Mouse (Mus musculus) spleen, adult 2 months (tissue): ENCODE data around the gene Cbarp. TPM values are rescaled to one million over a fixed set of nuclear protein-coding genes. Genes with fewer than 3 reads are reported as not detected.
A peak's percentile ranks its signal among the peaks of the same experiment; 100 is the strongest.

Experiments used
- DNase-seq, 2 experiments: peaks; one replicate each; pipeline versions ENCODE4 v3.0.0 to v3.0.0-alpha.2; 2012 to 2021; ENCODE audit warnings: low spot score in 2 of 2, low read depth in 1 of 2
- H3K27ac ChIP-seq: fragments of 200-500 bp; 2 replicates; pipeline ENCODE4 v1.5.1; 2012; ENCODE audit warnings: low read length, inconsistent platforms; ENCODE audit not compliant: insufficient read depth
- H3K27me3 ChIP-seq: fragments of 200-500 bp; 2 replicates; pipeline ENCODE4 v1.6.1; 2012; ENCODE audit warnings: mild to moderate bottlenecking, moderate library complexity, low read length, inconsistent platforms; ENCODE audit not compliant: control insufficient read depth, insufficient read depth
- H3K36me3 ChIP-seq: fragments of 200-500 bp; 2 replicates; pipeline ENCODE4 v1.6.1; 2012; ENCODE audit warnings: mild to moderate bottlenecking, low read length, inconsistent platforms; ENCODE audit not compliant: control insufficient read depth, insufficient read depth
- H3K4me1 ChIP-seq: fragments of 200-500 bp; 2 replicates; pipeline ENCODE4 v1.6.1; 2011; ENCODE audit warnings: inconsistent platforms; ENCODE audit not compliant: control insufficient read depth, insufficient read depth, insufficient read length
- H3K4me3 ChIP-seq: fragments of 200-500 bp; 2 replicates; pipeline ENCODE4 v1.5.1; 2011; ENCODE audit warnings: mild to moderate bottlenecking, inconsistent platforms; ENCODE audit not compliant: insufficient read depth, insufficient read length; ENCODE audit errors: extremely low read depth
- CTCF ChIP-seq: fragments of 200-500 bp; IDR thresholded peaks from 2 replicates; pipeline ENCODE4 v1.5.1; 2011; ENCODE audit warnings: mild to moderate bottlenecking, inconsistent platforms; ENCODE audit not compliant: insufficient read depth, insufficient read length, insufficient replicate concordance; ENCODE audit errors: extremely low read depth
- POLR2A ChIP-seq: fragments of 200-500 bp; IDR thresholded peaks from 2 replicates; pipeline ENCODE4 v1.6.1; 2011; ENCODE audit warnings: low read depth, low read length, inconsistent platforms
- WGBS: fragments of 180-500 bp; shearing (Covaris S2); methylation state at CpG from one replicate; pipeline ENCODE4 v1.1.7; 2018; 5-methylcytosine and 5-hydroxymethylcytosine counted together
- polyA plus RNA-seq: library from polyadenylated mRNA; depleted of rRNA; stranded (reverse); fragments of >200 nt; gene quantifications from 2 replicates; pipeline ENCODE4 v1.2.3, GENCODE M21; 2012

Cbarp gene
- polyA plus RNA-seq, 1 experiment, result 11.9 TPM

GRCm38 (mm10) chr10:80131952-80132350 is 8.7 kb downstream of the Cbarp start:
- Histone ChIP-seq H3K36me3 (peaks cover 35% of the 10 kb centered on the region), H3K4me3 (no peak overlapping the region), H3K4me1 (peaks cover 6% of the 10 kb centered on the region; the same call in 1 of the 2 replicates), H3K27me3 (no peaks in the 10 kb centered on the region), H3K27ac (no peak overlapping the region)
- 86% methylated on average over 27 of the region's 27 CpGs for WGBS
- no peak for DNase-seq
- TF ChIP-seq POLR2A (no peak), CTCF (no peak)

GRCm38 (mm10) chr10:80131316-80131951 is 9.2 kb downstream of the Cbarp start:
- H3K36me3 ChIP-seq, result peaks cover 38% of the 10 kb centered on the region
- no peak overlapping the region for H3K4me3 ChIP-seq
- no peak for DNase-seq
- TF ChIP-seq POLR2A, result no peak
- no peak for TF ChIP-seq CTCF
- no peak overlapping the region for H3K27ac ChIP-seq
- 80% methylated on average over 55 of the region's 55 CpGs for WGBS
- H3K27me3 ChIP-seq, result no peaks in the 10 kb centered on the region
- H3K4me1 ChIP-seq, result peaks cover 6% of the 10 kb centered on the region; the same call in 1 of the 2 replicates

- H3K4me1 ChIP-seq, result peaks cover 6% of the 10 kb centered on the region; the same call in 1 of the 2 replicates
- 96% methylated on average over 18 of the region's 18 CpGs for WGBS
Observed at GRCm38 (mm10) chr10:80130403-80131031, 10.1 kb downstream of the Cbarp start.

GRCm38 (mm10) chr10:80129846-80130245 is 10.8 kb downstream of the Cbarp start:
- Histone ChIP-seq H3K36me3 (peaks cover 49% of the 10 kb centered on the region), H3K27ac (no peak overlapping the region), H3K4me1 (peaks cover 6% of the 10 kb centered on the region; the same call in 1 of the 2 replicates), H3K27me3 (no peaks in the 10 kb centered on the region), H3K4me3 (no peak overlapping the region)
- no peak for DNase-seq
- 97% methylated on average over 9 of the region's 9 CpGs for WGBS
- TF ChIP-seq CTCF, result no peak
- no peak for TF ChIP-seq POLR2A

More at GRCm38 (mm10) chr10:80130403-80131031, 10.1 kb downstream of the Cbarp start:
- no peak for DNase-seq
- no peak overlapping the region for H3K4me3 ChIP-seq
- no peak overlapping the region for H3K27ac ChIP-seq
- TF ChIP-seq POLR2A (no peak), CTCF (no peak)
- H3K36me3 ChIP-seq, result peaks cover 47% of the 10 kb centered on the region
- no peaks in the 10 kb centered on the region for H3K27me3 ChIP-seq

- TF ChIP-seq CTCF, result no peak
- no peak for TF ChIP-seq POLR2A
- Histone ChIP-seq H3K36me3 (peaks cover 56% of the 10 kb centered on the region), H3K4me1 (no peaks in the 10 kb centered on the region), H3K27me3 (no peaks in the 10 kb centered on the region), H3K4me3 (no peak overlapping the region), H3K27ac (no peak overlapping the region)
- no peak for DNase-seq
- whole genome bisulfite sequencing, result 94% methylated on average over 8 of the region's 8 CpGs
Observed at GRCm38 (mm10) chr10:80127920-80128319, 12.7 kb downstream of the Cbarp start.

GRCm38 (mm10) chr10:80123932-80124562 is 16.6 kb downstream of the Cbarp start:
- TF ChIP-seq CTCF (no peak), POLR2A (no peak)
- DNase-seq, result no peak
- Histone ChIP-seq H3K4me1 (no peaks in the 10 kb centered on the region), H3K36me3 (peaks cover 37% of the 10 kb centered on the region), H3K27ac (peak overlapping the region; percentile 42; the same call in 1 of the 2 replicates), H3K27me3 (no peaks in the 10 kb centered on the region), H3K4me3 (no peak overlapping the region)
- WGBS, result 83% methylated on average over 9 of the region's 9 CpGs

- peaks cover 14% of the 10 kb centered on the region for H3K4me1 ChIP-seq
- 57% methylated on average over 2 of the region's 2 CpGs for WGBS
- TF ChIP-seq POLR2A (no peak), CTCF (no peak)
- peaks cover 25% of the 10 kb centered on the region for H3K36me3 ChIP-seq
- H3K27me3 ChIP-seq, result no peaks in the 10 kb centered on the region
- H3K4me3 ChIP-seq, result no peak overlapping the region
- no peak for DNase-seq
- H3K27ac ChIP-seq, result no peak overlapping the region
Observed at GRCm38 (mm10) chr10:80121639-80122038, 19.0 kb downstream of the Cbarp start.
